Mouse (Mus musculus) ovary, postnatal 14 days (tissue): Measurements from ENCODE around the gene Smarca2.

ENCODE experiments used
- DNase-seq: peaks from one replicate; pipeline ENCODE4 v3.0.0; 2022; ENCODE audit warnings: low spot score

Smarca2 gene

GRCm38 (mm10) chr19:26604755-26605300 lies at the start of gene Smarca2:
Gene Smarca2 (plus strand): TSS chr19:26605050.
- peak; percentile 88 for DNase-seq

- no peak for DNase-seq
Observed at GRCm38 (mm10) chr19:26564850-26565249, 40.0 kb upstream of the Smarca2 start.

- DNase-seq: no peak
Observed at GRCm38 (mm10) chr19:26566109-26566508, 38.7 kb upstream of the Smarca2 start.

- DNase-seq: no peak
Observed at GRCm38 (mm10) chr19:26568236-26568635, 36.6 kb upstream of the Smarca2 start.

- no peak for DNase-seq
Observed at GRCm38 (mm10) chr19:26568941-26569340, 35.9 kb upstream of the Smarca2 start.

- DNase-seq: no peak
Observed at GRCm38 (mm10) chr19:26569461-26569860, 35.4 kb upstream of the Smarca2 start.

- no peak for DNase-seq
Observed at GRCm38 (mm10) chr19:26579645-26580044, 25.2 kb upstream of the Smarca2 start.

- no peak for DNase-seq
Observed at GRCm38 (mm10) chr19:26580061-26580460, 24.8 kb upstream of the Smarca2 start.

GRCm38 (mm10) chr19:26594661-26595060 lies 10.2 kb upstream of the Smarca2 start:
- no peak for DNase-seq

- DNase-seq: no peak
Observed at GRCm38 (mm10) chr19:26601459-26601858, 3.4 kb upstream of the Smarca2 start.

- DNase-seq: no peak
Observed at GRCm38 (mm10) chr19:26603296-26603860, 1.5 kb upstream of the Smarca2 start.

- no peak for DNase-seq
Observed at GRCm38 (mm10) chr19:26603906-26604754, 720 bp upstream of the Smarca2 start.

GRCm38 (mm10) chr19:26605438-26606320 lies 829 bp downstream of the Smarca2 start:
- peak; percentile 37 for DNase-seq

- DNase-seq: peak; percentile 45
Observed at GRCm38 (mm10) chr19:26606321-26607155, 1.7 kb downstream of the Smarca2 start.

GRCm38 (mm10) chr19:26607156-26607536 lies 2.3 kb downstream of the Smarca2 start:
- peak; percentile 59 for DNase-seq

GRCm38 (mm10) chr19:26607551-26608433 lies 2.9 kb downstream of the Smarca2 start:
- DNase-seq: no peak

- no peak for DNase-seq
Observed at GRCm38 (mm10) chr19:26608434-26608812, 3.6 kb downstream of the Smarca2 start.

- DNase-seq: no peak
Observed at GRCm38 (mm10) chr19:26609637-26610036, 4.8 kb downstream of the Smarca2 start.

- no peak for DNase-seq
Observed at GRCm38 (mm10) chr19:26612995-26613394, 8.1 kb downstream of the Smarca2 start.

GRCm38 (mm10) chr19:26613665-26614064 lies 8.8 kb downstream of the Smarca2 start:
- no peak for DNase-seq
